Mouse (Mus musculus): ENCODE data around the gene Runx3. TPM values are rescaled to one million over a fixed set of nuclear protein-coding genes. Genes with fewer than 3 reads are reported as not detected.
A peak's percentile ranks its signal among the peaks of the same experiment; 100 is the strongest.
"Not testable (repeated sequence)": the region's sequence is repeated elsewhere in the genome, so short reads cannot be mapped to it uniquely, and the experiment has no call there.

Runx3 gene
- total RNA-seq, 2 experiments from 2014 or later: 2.0 to 3.9 TPM

DNA sequence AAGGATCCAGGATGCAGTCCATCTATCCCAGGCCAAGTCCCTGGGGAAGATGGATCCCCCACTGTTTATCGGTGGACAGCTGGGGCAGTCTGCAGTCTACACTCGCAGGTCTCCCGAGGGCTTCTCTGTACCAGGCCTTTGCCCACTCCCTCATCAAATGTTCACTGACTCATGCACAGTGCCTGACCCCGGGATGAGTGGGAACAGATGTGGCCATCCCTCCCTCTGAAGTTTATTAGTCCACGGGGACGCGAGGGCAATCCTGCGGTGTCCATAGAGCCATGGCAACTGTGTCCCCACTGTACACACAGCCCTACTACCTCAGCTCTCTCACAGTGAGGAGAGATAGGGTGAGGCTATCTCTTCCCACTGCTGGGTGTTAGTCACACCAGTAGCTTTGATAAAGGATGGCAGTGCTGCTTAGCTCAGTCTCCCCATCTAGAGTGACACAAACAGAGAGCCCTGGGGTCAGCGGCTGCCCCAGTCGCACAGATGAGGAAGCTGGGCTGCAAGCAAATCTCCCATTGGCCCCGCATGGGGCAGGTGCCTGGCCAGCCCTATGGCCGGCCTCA lies 50.9 kb downstream of the Runx3 start:
- DNase-seq: no peak

DNA sequence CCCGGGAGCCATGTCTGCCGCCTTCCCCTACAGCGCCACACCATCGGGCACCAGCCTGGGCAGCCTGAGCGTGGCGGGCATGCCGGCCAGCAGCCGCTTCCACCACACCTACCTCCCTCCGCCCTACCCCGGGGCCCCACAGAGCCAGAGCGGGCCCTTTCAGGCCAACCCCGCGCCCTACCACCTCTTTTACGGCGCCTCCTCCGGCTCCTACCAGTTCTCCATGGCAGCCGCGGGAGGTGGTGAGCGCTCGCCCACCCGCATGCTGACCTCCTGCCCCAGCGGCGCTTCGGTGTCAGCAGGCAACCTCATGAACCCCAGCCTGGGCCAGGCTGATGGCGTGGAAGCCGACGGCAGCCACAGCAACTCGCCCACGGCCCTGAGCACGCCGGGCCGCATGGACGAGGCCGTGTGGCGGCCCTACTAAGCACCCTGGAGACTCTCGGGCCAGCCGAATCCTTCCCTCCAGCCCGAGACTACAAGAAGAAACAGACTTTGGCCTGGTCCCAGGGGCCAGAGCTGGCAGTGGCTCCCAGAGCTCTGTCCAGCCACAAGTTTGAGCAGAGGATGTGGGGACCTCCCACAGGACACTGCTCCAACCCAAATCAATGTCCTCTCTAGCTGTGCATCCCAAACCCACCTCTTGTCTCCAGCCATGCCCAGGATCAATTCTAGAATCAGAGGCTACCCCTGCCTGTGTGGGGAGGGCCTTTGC lies 55.1 kb downstream of the Runx3 start:
- DNase-seq: no peak

DNA sequence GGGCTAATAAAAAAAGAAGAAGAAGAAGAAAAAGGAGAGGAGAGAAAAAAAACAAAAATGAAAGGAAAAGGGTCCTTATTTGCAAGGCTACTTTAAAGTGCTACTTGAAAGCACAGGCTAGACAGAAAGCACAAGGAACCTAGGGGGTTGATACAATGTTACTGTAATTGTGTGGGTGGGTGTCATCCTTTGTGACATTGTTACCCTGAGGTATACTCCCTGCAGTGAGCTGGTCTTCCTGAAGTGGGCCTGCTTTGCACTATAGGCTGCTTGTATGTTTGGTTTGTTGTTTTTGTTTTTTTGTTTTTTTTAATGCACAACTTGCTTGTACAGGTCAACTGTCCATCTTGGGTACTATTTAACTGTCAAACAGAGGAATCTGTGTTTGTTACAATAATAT lies 57.1 kb downstream of the Runx3 start:
- DNase-seq: no peak

DNA sequence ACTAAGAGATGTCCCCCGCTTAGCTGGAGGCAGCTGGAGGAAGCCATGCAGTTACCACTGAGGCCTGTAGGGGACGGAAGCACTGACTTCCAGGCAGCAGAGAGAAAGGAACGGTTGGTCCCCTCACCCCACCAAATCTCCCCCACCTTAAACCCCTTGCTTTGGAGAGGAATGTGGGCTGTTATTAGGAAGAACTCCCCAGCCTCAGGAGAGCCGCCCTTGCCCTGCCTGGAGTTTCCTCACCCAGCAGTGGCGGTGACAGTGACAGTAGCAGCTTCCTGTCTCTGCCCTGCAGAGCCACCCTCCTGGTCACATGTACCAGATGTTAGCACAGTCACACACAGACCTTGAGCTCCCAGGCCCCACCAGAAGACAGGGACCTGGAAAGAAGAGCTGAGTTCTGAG lies 58.6 kb downstream of the Runx3 start:
- DNase-seq: peak; percentile 42 to 66

DNA sequence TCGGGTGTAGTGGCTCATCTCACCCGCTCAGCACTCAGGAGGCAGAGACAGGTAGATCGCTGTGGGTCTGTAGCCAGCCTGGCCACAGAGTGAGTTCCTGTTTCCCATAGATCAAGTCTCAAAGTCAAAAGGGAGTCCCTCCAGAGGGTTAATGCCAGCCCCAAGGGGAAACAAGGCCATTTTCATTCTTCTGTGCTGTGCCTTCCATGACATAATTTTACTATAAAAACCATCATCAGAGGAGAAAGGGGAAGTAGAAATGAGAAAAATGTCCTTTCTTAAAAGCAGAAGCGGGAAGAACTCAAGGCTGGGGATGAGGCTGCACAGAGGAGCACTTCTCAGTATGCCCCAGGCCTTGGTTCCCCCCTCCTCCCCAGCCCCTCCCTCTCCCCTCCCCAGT lies 61.4 kb downstream of the Runx3 start:
- no peak for DNase-seq

DNA sequence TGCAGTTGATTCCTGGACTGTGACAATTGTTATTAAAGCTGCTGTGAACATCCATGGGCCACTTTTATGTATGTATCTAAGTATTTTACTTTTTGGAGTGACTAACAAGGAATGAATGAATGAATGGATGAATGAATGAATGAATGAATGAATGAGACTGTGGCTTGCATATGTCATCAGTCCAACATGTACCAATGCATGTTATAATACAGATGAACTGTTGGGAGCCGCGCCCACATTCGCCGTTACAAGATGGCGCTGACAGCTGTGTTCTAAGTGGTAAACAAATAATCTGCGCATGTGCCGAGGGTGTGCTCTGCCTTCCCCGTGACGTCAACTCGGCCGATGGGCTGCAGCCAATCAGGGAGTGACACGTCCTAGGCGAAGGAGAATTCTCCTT lies 63.8 kb downstream of the Runx3 start:
- DNase-seq: not testable (repeated sequence)

DNA sequence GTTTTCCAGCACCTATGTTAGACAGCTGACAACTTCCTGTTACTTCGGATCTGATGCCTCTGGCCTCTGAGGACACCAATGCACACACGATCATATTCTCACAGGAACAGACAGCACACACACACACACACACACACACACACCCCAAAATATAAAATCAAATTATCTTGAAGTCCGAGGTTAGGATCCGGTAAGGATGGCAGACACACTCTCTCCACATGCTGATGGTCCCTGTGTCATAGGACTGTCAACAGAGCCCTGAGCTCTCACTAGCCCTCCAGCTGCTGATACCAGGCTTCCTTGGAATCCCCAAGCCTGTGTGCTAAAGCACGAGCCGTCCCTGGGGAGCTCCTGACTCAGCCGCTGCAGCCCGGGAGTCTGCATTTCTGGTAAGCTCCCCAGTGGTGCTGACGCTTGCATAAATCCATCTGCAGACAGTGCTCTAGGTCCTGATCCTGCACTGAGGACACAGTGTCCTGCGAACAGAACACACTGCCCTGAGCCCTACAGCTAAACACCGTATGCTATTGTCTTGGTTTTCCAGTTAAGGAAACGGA lies 69.1 kb downstream of the Runx3 start:
- DNase-seq: peak; percentile 12 to 39

DNA sequence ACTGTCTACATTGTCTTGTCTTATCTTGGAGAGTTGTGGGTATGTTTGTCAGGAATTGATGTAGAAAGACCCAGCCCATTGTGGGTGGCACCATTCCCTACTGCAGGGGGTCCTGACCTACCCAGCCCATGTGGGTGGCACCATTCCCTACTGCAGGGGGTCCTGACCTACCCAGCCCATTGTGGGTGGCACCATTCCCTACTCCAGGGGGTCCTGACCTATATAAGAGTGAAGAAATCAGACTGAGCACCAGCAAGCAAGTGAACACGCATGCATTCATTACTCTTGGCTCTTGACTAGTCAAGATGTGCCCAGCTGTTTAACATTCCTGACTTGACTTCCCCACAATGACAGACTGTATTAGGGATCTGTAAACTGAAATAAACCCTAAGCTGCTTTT lies 69.9 kb downstream of the Runx3 start:
- no peak for DNase-seq

DNA sequence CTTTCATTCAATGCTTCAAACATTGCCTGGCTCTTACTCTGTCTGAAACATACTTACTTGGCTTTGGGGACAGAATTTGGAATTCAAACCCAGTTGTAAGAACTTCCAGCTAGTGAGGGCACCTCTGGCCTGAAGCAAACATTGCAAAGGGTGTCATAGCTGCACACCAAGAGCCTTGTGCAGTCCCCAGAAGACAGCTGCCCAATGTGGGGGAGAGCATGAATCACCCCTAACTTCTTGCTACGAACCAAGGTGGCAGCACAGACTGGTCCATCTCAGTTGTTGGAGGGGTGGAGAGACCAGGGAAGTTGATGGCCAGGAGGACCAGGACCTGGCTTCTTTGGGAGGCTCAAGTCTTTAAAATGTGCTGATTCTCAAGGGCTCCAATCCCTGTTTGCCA lies 70.7 kb downstream of the Runx3 start:
- DNase-seq: no peak

DNA sequence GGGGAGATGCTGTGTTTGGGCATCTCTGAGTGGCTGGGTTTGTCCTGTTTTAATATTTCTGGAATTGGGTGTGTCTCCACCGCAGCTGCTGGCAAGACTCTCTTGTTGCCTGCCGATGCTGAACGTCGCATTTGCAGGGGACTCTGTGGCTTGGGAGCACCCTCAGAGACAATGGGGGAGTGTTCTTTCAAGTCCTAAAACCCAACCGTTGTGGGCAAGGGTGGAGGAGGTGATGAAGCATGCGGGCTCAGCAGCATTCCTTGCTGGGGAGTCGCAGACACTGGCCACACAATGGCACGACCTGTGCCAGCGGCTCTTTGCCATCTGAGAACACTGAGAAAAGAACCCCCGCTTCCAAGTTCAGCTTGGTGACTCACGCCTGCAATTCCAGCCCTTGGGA lies 71.2 kb downstream of the Runx3 start:
- DNase-seq: no peak

DNA sequence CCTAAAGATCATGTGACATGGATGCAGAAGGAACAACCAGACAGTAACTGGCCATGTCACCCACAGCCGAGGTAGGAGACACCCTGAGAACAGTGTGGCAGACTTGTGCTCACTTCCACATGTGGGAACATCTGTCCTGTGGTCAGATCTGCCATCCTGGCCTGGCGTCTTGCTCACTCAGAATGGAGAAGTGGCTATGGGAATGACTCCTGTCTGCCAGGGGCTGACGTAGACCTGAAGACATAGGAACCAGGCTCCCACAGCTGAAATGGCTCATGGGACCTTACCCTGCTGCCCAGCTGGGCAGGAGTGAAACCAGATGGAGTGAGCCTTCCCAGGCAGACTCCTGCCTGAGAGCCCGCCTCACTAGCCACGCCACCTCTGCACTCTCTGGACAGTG lies 72.4 kb downstream of the Runx3 start:
- DNase-seq: no peak

DNA sequence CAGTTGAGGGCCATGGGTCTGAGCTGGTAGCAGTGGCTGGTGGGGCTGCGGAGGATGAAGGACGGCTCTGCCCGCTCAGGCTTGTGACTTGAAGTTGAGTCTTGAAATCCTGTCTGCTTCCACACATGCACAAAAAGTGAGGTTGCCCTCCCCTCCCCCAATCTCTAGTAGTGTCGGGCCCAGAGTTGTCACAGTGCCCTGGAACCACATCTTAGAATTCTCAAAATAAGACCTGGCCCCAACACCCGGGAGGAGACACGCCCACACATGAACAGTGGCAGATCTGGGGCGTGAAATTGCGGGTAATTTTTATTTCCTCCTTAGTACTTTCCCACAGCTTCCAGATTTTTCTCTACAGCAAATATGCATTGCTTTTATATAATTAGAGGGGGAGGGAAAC lies 77.4 kb downstream of the Runx3 start:
- no peak for DNase-seq

DNA sequence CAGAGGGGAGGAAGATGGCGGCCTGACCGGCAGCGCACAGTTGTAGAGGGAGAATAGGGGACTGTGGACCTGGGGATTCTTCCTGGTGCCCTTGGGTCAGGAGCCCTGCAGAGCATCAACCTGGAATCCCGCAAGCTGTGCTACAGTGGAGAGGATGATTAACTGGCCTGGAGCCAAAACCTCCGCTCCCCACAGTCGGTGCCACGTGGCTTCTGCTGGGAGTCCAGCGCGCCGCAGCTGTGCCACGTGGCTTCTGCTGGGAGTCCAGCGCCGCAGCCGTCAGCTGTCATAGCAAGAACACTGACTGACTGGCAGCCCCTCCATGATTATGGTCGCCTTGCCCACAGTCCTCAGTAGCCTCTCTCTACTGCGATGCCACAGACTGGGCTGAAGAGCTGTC lies 81.3 kb downstream of the Runx3 start:
- no peak for DNase-seq

DNA sequence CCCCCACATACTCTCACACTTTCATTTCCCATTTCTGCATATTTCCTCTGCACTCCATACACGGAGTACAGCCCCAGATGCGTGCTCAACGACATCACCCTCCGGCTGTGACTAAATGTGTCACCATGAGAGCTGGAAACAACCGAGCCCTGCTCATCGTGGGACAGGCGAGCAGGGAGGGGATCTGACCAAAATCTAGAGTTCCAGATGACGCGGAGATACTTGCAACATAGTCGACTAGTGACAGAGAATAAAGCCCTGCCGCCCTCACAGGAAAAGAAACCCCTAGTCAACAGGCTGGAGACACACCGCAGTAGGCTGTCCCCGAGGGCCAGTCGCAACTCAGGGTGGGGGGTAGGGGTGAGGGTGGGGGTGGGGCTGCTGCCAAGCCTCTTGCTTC lies 82.8 kb downstream of the Runx3 start:
- DNase-seq: peak; percentile 22 to 29

DNA sequence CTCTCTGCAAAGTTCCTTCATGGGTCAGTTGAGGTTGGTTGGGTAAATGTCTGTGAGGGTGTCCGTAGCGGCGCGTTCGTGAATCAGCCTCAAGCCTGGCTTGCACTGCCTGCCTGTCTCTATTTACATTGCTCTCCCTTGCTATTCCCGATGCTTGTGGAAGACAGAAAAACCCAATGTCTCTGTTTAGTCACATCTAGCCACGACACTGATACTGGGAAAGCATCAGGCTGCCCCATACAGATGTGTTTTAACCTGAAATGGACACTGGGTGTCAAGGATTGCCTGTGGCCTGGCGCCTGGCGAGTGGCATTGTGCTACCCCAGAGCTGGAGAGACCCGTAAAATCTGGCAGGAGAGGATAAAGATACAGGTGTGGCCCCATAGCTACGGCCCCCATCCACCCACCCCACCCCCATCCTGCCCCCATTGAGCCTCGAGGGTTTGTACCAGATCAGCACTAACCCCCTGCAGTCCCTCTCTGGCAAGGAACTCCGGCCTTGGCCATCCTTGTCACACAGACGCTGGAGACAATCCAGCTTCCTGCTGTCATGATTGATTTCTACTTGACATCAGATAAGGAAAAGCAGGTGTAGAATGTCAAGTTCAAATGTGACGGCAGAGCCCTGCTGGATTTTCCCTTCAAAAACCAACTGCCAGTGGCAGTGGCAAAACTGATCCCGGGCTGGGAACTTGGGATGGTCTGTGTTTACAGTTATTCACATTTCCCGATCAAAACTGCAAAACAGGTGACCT lies 83.5 kb downstream of the Runx3 start:
- DNase-seq: peak; percentile 31 to 56

DNA sequence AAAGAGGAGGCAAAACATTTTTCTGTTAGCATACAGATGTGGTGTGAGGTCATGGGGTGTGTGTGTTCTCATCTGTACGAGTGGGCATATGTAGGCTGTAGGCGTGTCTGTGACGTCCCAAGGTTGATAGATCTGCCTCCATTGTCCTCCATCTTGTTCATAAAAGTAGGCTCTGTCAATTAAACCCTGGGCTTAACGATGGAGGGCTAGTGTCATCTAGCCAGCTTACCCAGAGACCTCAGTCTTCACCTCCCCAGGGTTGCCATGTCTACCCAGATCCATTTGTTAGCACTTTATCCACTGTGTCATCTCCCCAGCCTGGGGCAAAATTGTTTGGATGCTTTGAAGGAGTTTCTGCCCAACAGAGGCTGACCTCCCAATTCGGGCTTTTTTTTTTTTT lies 84.2 kb downstream of the Runx3 start:
- no peak for DNase-seq

DNA sequence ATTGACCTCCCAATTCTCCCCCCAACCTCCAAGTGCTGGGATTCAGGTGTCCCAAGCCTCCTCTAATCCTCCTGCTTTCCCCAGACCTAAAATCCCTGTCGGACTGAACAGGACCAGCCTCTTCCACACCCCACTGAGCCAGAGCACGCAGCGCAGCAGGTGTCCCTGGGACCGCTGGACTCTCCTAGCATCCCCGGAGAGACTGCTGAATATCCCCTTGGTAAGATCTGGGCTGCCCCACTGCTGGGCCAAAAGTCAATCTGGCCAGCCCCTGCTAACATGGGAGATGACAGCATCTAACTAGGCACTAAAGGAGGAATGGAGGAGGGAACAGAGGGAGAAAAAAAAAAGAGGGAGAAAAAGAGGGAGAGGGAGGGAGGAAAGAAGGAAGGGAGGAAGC lies 84.8 kb downstream of the Runx3 start:
- no peak for DNase-seq

DNA sequence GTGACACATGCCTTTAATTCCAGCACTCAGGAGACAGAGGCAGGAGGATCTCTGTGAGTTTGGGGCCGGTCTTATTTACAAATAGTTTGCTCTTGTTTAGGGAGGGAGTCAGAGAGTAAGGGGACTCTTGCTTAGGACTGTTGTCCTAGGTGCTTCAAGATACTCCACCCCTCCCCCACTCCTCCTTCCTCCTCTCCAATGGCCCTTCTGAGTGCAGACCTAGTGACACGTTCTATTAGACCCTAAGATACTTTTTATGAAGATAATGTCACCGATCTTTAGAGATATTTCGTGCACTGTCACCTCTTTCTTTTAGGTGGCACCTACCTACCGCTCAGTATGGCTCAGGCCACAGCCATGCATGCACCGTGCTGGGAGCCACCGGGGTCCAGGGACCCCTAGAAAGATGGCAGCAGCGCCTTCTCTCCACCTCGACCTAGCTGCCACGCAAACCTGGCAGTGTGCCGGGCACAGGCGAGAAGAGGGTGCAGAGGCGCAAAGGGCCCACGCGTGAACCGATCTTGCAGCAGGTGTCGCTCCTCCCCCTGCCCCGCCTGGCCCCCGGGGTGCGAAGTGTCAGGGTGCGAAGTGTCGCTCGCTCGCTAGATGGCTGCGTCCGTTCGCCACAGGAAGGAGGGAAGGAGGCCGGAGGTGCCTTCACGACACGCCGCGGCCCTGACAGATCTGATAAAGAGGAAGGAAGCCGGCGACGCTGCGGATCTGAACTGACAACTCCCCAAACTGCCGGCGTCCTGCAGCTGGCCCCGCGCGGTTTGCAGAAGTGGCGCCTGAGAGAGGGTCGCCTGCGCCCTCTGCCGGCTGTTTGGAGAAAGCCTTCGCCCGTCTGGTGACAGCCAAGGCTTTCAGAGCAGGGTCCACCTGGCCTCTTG lies 85.5 kb downstream of the Runx3 start:
- DNase-seq: peak; percentile 88 to 92

DNA sequence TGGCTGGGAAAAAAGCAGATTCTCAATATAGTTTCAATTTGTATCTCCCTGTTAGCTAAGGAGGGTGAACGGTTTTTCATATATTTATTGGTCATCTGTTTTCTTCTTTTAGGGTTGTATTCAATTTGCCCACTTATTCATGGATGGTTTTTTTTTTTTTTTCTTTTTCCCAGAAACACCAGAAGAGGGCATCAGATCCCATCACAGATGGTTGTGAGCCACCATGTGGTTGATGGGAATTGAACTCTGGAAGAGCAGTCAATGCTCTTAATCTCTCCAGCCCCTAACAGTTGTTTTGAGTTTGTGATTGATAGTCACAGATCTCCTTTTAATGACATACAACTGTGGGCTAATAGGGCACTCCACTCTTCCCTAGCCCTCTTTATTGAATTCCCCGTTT lies 89.4 kb downstream of the Runx3 start:
- DNase-seq: no peak

DNA sequence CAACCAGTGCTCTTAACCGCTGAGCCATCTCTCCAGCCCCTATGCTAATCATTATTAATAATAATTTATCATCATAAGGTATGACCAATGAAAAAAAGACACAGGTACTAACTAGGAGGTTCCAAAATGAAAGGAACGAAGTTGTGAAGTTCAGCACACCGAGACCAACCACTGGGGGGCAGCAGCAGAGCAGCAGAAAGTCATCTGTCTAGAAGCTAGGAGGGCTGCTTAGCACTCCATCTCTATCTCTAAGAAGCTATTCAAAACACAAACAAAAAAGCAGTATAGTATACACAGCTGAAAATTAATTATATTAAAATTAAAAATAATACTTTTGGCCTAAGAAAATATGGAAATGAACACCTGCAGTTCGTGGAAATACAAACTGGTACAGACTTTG lies 99.2 kb downstream of the Runx3 start:
- peak; percentile 82 to 92 for DNase-seq

DNA sequence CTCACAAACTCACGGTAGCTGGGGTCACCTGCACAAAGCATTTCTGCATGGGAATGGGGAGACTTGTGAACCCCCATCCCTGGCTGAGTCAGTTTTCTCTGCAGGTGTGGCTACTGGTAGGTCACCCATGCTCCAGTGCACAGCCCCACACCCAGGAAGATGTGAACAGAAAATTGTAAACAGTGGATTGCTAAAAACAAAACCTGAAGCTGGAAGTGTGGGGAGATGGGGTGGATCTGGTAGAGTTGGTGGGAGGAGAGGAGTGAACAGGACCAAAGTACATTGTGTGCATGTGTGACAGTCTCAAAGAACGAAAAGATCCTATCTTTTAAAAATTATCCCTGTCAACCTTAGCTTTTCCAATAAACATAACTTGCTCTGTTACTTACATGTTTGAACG lies 100.2 kb downstream of the Runx3 start:
- DNase-seq: no peak
